Mouse (Mus musculus): Measurements from ENCODE around the gene Rbm10. TPM values are rescaled to one million over a fixed set of nuclear protein-coding genes. Genes with fewer than 3 reads are reported as not detected.

The Rbm10 gene
- polyA plus RNA-seq (2017; shearing (Covaris generic)), result 65.1 TPM

GRCm38 (mm10) chrX:20617176-20617902 is at the start of gene Rbm10, which contains the start of gene Ndufb11:
Gene Rbm10 (plus strand): TSS chrX:20617503.
Gene Ndufb11 (minus strand): TSS chrX:20617619.

GRCm38 (mm10) chrX:20658026-20658652 is 40.8 kb downstream of the Rbm10 start, which contains the start of gene Uba1:
Gene Uba1 (plus strand): TSS chrX:20658326.

DNA sequence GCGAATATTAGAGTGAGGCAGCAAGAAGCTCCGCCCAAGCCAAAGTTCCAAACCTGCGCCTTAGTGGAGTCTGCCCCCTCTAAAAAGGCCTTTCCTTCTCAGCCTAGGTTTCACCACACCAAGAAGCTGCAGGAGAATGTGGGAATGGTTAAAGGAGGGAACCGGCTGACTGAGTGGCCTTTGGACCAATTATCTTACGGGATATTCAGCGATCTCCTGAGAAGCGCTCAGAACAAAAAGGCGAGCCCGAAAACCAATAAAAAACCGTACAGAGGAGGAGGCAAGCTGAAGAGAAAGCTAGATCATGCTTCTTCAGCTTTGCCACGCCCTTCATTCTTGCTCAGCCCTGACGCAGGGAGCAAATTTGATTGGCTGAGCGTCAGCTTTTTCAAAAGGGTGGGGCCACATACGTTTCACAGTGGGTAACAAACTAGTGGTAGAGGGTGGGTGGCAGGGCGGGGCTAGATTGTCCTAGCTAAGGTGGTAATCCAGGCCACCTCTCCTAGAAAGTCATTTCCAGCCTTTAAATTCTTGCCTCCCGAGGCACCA is 70.3 kb downstream of the Rbm10 start, which contains the start of gene Cdk16:
Gene Cdk16 (plus strand): TSS at position 436 of the 549 bp plus-strand sequence.

Other genes with a start within 250 kb of the Rbm10 start
- gene Jade3, start 191.8 kb upstream of the Rbm10 start, polyA plus RNA-seq (2017; shearing (Covaris generic)), result 3.5 TPM
- not detected for gene Rgn, start 67.7 kb upstream of the Rbm10 start, polyA plus RNA-seq (2017; shearing (Covaris generic))
- 175 TPM for gene Ndufb11, start 116 bp downstream of the Rbm10 start, polyA plus RNA-seq (2017; shearing (Covaris generic))
- 238 TPM for gene Uba1, start 40.8 kb downstream of the Rbm10 start, polyA plus RNA-seq (2017; shearing (Covaris generic))
- 85.5 TPM for gene Cdk16, start 70.5 kb downstream of the Rbm10 start, polyA plus RNA-seq (2017; shearing (Covaris generic))
- 17.7 TPM for gene Usp11, start 86.4 kb downstream of the Rbm10 start, polyA plus RNA-seq (2017; shearing (Covaris generic))
- 171 TPM for gene Araf, start 180.3 kb downstream of the Rbm10 start, polyA plus RNA-seq (2017; shearing (Covaris generic))

Data from CD4-positive, CD25-positive, alpha-beta regulatory T cell (primary cell).